Mouse (Mus musculus) intestine, embryonic 16.5 days (tissue): Measurements from ENCODE around the gene Ttf2. TPM values are rescaled to one million over a fixed set of nuclear protein-coding genes. Genes with fewer than 3 reads are reported as not detected.

Source experiments
- ATAC-seq: fragments of 200-750 bp; cut with Nextera tagmentation; 2 replicates; pipeline ENCODE4 v1.8.0; 2017; ENCODE audit warnings: moderate TSS enrichment, moderate library complexity
- H3K27ac ChIP-seq: fragments of 300-500 bp; sonication (generic); 2 replicates; pipeline ENCODE4 v1.5.1; 2014; ENCODE audit warnings: mild to moderate bottlenecking, low read length
- H3K27me3 ChIP-seq: fragments of 300-500 bp; sonication (generic); replicated peaks from 2 replicates; pipeline ENCODE4 v1.6.1; 2014; ENCODE audit warnings: low read length, control low read depth, mixed read lengths; ENCODE audit not compliant: control insufficient read depth, insufficient read depth
- H3K36me3 ChIP-seq: fragments of 300-500 bp; sonication (generic); 2 replicates; pipeline ENCODE4 v1.6.1; 2014; ENCODE audit warnings: low read length, control low read depth; ENCODE audit not compliant: control insufficient read depth, insufficient read depth
- H3K4me1 ChIP-seq: fragments of 300-500 bp; sonication (generic); 2 replicates; pipeline ENCODE4 v1.6.1; 2014; ENCODE audit warnings: low read length, control low read depth, mixed read lengths; ENCODE audit not compliant: control insufficient read depth, insufficient read depth
- H3K4me2 ChIP-seq: fragments of 300-500 bp; sonication (generic); 2 replicates; pipeline ENCODE4 v1.6.1; 2014; ENCODE audit warnings: low read depth, low read length, control low read depth
- H3K4me3 ChIP-seq: fragments of 300-500 bp; sonication (generic); 2 replicates; pipeline ENCODE4 v1.5.1; 2014; ENCODE audit warnings: mild to moderate bottlenecking, low read length
- H3K9ac ChIP-seq: fragments of 300-500 bp; sonication (generic); 2 replicates; pipeline ENCODE4 v1.6.1; 2014; ENCODE audit warnings: low read depth, low read length
- H3K9me3 ChIP-seq: fragments of 300-500 bp; sonication (generic); 2 replicates; pipeline ENCODE4 v1.6.1; 2016; ENCODE audit warnings: low read length, control low read depth; ENCODE audit not compliant: control insufficient read depth
- WGBS: fragments of 180-500 bp; shearing (Covaris S2); extraction: QIAGEN DNeasy Blood & Tissue Kit; methylation state at CpG from one replicate; pipeline ENCODE4 v1.1.7; 2014; 5-methylcytosine and 5-hydroxymethylcytosine counted together
- polyA plus RNA-seq: library from polyadenylated mRNA; unstranded; fragments of >200 nt; fragmentation: Nextera tagmentation; extraction: Ambion mirVana; gene quantifications from 2 replicates; pipeline ENCODE4 v1.2.1, GENCODE M21; 2015

Ttf2 gene
- polyA plus RNA-seq, 1 experiment from 2014 or later, result 10.5 TPM

DNA sequence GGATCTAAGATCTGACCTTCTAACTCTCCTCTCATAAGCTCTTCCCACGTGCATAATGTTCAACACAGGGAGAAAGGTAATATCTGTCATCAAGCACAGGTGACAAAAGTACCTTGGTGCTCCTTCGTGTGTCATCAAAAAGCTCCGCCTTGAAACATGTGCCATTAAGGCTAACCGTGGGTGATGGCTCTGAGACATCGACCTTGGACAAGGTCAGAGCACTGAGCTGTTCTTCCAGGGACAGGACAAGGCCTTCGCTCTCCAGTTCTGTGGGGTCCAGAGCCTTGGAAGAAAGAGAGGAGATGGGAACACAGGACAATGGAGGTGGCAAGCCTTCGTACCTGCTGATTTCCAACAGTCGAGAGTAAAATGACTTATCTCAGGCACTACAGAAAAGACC lies 22.2 kb downstream of the Ttf2 start:
- H3K36me3 ChIP-seq, result peaks cover 15% of the 10 kb centered on the region; the same call in 1 of the 2 replicates
- no peak overlapping the region for H3K9ac ChIP-seq
- WGBS, result 90% methylated on average over 8 of the region's 8 CpGs
- no peak for ATAC-seq
- no peaks in the 10 kb centered on the region for H3K9me3 ChIP-seq
- no peaks in the 10 kb centered on the region for H3K27me3 ChIP-seq
- no peak overlapping the region for H3K27ac ChIP-seq
- H3K4me1 ChIP-seq, result no peaks in the 10 kb centered on the region
- no peak overlapping the region for H3K4me2 ChIP-seq
- H3K4me3 ChIP-seq, result no peak overlapping the region

DNA sequence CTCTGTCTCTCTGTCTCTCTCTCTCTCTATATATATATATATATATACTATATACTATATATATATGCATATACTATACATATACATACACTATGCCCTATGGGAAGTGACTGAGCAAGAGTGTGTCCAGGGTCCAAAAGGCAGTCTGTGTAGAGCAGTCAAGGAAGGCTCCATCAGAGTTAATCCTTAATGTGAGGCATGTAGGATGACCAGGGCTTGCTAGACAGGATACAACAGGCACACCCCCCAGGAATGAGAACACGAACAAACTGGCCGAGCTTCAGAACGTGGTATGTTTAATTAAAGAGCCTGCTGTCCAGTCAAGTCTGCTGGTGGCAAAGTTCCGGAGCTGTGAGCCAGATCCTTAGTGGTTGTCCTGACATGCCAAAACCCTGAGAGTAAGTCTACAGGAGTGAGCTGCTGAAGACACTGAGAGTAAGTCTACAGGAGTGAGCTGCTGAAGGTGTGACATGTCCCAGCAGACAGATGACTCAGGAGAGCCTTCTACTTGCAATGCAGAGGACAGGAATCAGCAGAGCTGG lies 28.9 kb downstream of the Ttf2 start:
- H3K36me3 ChIP-seq, result peaks cover 17% of the 10 kb centered on the region; the same call in 1 of the 2 replicates
- ATAC-seq, result no peak

GRCm38 (mm10) chr3:100938211-100938610 lies 31.3 kb downstream of the Ttf2 start:
- H3K36me3 ChIP-seq, result peaks cover 12% of the 10 kb centered on the region; the same call in 1 of the 2 replicates
- no peak overlapping the region for H3K27ac ChIP-seq
- no peaks in the 10 kb centered on the region for H3K9me3 ChIP-seq
- no peak for ATAC-seq
- H3K27me3 ChIP-seq, result no peaks in the 10 kb centered on the region
- H3K4me1 ChIP-seq, result no peaks in the 10 kb centered on the region
- H3K9ac ChIP-seq, result no peak overlapping the region
- H3K4me3 ChIP-seq, result no peak overlapping the region
- H3K4me2 ChIP-seq, result no peak overlapping the region
- 92% methylated on average over 4 of the region's 4 CpGs for WGBS

More for the DNA sequence above, 28.9 kb downstream of the Ttf2 start:
- H3K27me3 ChIP-seq, result no peaks in the 10 kb centered on the region
- H3K9ac ChIP-seq, result no peak overlapping the region
- H3K9me3 ChIP-seq, result no peaks in the 10 kb centered on the region
- whole genome bisulfite sequencing, result 90% methylated on average over 4 of the region's 4 CpGs
- no peaks in the 10 kb centered on the region for H3K4me1 ChIP-seq
- H3K27ac ChIP-seq, result no peak overlapping the region
- no peak overlapping the region for H3K4me2 ChIP-seq
- no peak overlapping the region for H3K4me3 ChIP-seq

- peaks cover 14% of the 10 kb centered on the region; the same call in 1 of the 2 replicates for H3K36me3 ChIP-seq
- H3K27ac ChIP-seq, result no peak overlapping the region
- no peaks in the 10 kb centered on the region for H3K9me3 ChIP-seq
- H3K4me1 ChIP-seq, result no peaks in the 10 kb centered on the region
- H3K4me3 ChIP-seq, result no peak overlapping the region
- no peaks in the 10 kb centered on the region for H3K27me3 ChIP-seq
- H3K9ac ChIP-seq, result no peak overlapping the region
- H3K4me2 ChIP-seq, result no peak overlapping the region
- 94% methylated on average over 6 of the region's 6 CpGs for WGBS
- no peak for ATAC-seq
Measured at GRCm38 (mm10) chr3:100936201-100936600, 33.3 kb downstream of the Ttf2 start.

DNA sequence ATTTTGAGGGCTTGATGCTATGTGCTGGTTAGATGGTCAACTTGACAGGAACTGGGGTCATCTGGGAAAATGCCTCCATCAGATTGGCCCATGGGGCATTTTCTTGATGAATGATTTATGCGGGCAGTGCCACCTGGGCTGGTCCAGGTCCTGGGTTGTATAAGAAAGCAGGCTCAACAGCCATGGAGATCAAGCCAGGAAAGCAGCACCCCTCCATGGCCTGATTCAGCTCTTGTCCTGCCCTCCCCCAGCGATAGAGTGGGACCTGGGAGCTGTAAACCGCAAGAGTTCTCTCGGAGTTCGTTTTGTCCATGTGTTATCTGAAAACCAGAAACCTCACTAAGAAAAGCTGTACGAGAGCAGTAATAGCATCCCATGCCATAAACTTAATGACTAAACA lies 33.9 kb downstream of the Ttf2 start:
- no peak overlapping the region for H3K4me2 ChIP-seq
- no peak for ATAC-seq
- H3K36me3 ChIP-seq, result peaks cover 14% of the 10 kb centered on the region; the same call in 1 of the 2 replicates
- H3K4me3 ChIP-seq, result no peak overlapping the region
- no peaks in the 10 kb centered on the region for H3K9me3 ChIP-seq
- no peaks in the 10 kb centered on the region for H3K27me3 ChIP-seq
- no peaks in the 10 kb centered on the region for H3K4me1 ChIP-seq
- H3K9ac ChIP-seq, result no peak overlapping the region
- 80% methylated on average over 6 of the region's 6 CpGs for WGBS
- no peak overlapping the region for H3K27ac ChIP-seq

- peaks cover 9% of the 10 kb centered on the region; the same call in 1 of the 2 replicates for H3K36me3 ChIP-seq
- no peaks in the 10 kb centered on the region for H3K27me3 ChIP-seq
- no peak overlapping the region for H3K4me2 ChIP-seq
- H3K27ac ChIP-seq, result no peak overlapping the region
- H3K4me3 ChIP-seq, result no peak overlapping the region
- H3K9ac ChIP-seq, result no peak overlapping the region
- H3K4me1 ChIP-seq, result no peaks in the 10 kb centered on the region
- ATAC-seq, result no peak
- no peaks in the 10 kb centered on the region for H3K9me3 ChIP-seq
- 73% methylated on average over 11 of the region's 11 CpGs for WGBS
Measured at GRCm38 (mm10) chr3:100932077-100932944, 37.2 kb downstream of the Ttf2 start.

DNA sequence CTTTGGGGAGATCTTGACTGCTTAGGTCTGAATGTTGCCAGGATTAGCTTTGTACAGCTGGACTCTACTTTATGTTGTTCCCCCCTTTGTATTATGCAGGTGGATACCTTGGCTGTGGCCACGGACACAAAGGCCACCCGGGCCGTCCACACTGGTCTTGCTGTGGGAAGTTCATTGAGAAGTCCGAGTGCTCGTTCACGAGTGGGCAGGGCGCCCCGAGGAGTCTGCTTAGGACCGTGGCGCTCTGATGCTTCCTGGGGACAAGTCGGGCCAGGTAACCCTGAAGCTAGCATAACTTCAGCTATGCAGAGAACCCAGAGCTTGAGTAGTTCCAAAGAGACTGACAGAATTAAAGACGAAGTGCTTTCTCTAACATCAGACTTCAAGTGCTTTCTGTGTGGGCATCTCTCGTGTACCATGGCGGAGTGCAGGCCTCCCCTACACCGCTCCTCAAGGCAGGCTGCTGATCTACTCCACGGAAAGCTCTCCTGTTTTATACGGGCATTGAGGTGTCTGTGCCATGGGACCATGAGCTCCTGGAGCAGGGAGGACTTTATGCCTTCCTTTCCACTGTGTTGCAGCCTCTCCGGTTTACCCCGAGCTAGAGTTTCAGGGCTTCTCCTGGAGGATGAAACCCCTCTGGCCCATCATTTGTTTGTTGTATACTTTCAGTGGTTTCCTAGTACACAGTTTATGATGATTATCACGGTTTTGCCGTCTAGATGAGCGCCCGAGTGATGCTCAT lies 38.0 kb downstream of the Ttf2 start:
- H3K4me2 ChIP-seq, result no peak overlapping the region
- H3K4me1 ChIP-seq, result no peaks in the 10 kb centered on the region
- 95% methylated on average over 23 of the region's 23 CpGs for WGBS
- H3K27me3 ChIP-seq, result no peaks in the 10 kb centered on the region
- H3K36me3 ChIP-seq, result peaks cover 9% of the 10 kb centered on the region; the same call in 1 of the 2 replicates
- ATAC-seq, result no peak
- H3K9me3 ChIP-seq, result no peaks in the 10 kb centered on the region
- H3K27ac ChIP-seq, result no peak overlapping the region
- H3K9ac ChIP-seq, result no peak overlapping the region
- no peak overlapping the region for H3K4me3 ChIP-seq

DNA sequence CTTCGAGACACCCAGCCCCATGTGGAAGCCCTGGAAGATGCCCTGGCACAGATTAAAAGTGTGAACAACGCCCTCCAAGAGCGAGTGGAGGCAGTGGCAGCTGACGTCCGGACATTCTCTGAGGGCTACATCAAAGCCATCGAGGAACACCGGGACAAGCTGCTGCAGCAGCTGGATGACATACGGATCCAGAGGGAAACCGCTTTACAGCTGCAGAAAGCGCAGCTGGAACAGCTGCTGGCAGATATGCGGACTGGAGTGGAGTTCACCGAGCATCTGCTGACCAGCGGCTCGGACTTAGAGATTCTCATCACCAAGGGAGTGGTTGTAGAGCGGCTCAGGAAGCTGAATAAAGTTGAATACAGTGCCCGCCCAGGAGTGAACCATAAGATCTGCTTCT lies 44.3 kb downstream of the Ttf2 start:
- Histone ChIP-seq H3K9me3 (no peaks in the 10 kb centered on the region), H3K36me3 (peaks cover 3% of the 10 kb centered on the region; the same call in 1 of the 2 replicates), H3K27ac (no peak overlapping the region), H3K4me3 (no peak overlapping the region), H3K27me3 (no peaks in the 10 kb centered on the region), H3K4me1 (peaks cover 18% of the 10 kb centered on the region), H3K9ac (no peak overlapping the region), H3K4me2 (no peak overlapping the region)
- WGBS, result 76% methylated on average over 16 of the region's 16 CpGs
- no peak for ATAC-seq

DNA sequence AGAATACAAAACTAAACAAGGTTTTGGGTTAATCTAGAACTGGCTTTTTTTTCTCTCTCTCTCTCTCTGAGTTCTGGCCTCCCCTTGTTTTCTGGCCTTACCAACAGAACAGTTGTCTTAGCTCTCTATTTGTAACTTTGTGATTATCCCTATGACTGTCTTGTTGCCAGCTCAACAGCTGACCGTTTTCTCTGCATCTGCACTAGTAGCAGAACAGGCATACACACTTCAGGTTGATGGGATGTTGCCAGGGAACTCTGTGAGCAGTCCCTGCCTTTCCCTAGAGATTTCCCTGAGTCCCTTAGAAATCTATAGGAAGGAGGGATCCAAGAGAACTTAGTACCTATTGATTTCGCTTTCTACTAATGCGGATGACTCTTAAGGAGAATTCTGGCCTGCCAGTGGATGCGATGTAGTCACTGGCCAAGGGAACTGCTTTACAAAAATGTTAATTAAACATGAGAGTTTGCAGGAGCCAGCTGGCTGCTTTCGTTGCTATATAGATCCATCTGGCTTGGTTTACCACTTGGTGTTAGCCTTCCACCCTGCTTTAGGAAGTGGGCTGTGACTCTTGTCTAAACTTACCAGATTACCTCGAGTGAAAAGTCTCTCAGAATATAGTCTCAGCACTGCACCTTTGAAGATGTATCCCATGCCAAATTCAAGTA lies 45.3 kb downstream of the Ttf2 start:
- Histone ChIP-seq H3K36me3 (peaks cover 3% of the 10 kb centered on the region; the same call in 1 of the 2 replicates), H3K9me3 (no peaks in the 10 kb centered on the region), H3K27ac (no peak overlapping the region), H3K4me2 (no peak overlapping the region), H3K4me3 (no peak overlapping the region), H3K4me1 (peaks cover 18% of the 10 kb centered on the region), H3K27me3 (no peaks in the 10 kb centered on the region), H3K9ac (no peak overlapping the region)
- WGBS, result 66% methylated on average over 6 of the region's 6 CpGs
- ATAC-seq, result no peak
